Mouse (Mus musculus): ENCODE results near the gene Gstt2.

DNA sequence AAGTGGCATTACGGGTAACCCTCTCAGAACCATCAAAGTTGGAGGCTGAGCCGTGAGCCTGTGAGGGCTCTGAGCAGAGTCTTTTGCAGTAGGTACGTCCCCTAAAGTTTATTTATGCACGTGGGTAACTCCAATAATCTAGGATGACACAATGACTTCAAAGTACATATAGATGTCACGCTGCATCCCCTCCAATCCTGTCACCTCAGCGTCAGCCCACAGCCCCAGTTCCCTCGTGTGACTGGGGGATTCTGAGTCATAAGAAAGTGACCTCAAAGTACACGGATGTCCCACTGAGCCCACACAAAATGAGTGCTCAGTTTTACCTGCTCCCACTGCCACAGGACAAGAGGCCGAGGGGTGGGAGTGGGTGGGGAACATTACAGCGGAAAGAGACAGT is 1.9 kb upstream of the Gstt2 start:
- no peak for TF ChIP-seq EP300 (optimal IDR thresholded peaks at IDR 0.05)
- TF ChIP-seq CTCF (IDR thresholded peaks at IDR 0.05; ENCODE audit: low read depth), result no peak

Data from stomach, postnatal 0 days (tissue).